Mouse (Mus musculus) neural tube, embryonic 15.5 days (tissue): ENCODE results near the gene Cbx5. TPM values are rescaled to one million over a fixed set of nuclear protein-coding genes. Genes with fewer than 3 reads are reported as not detected.
"Not testable (repeated sequence)": the region's sequence is repeated elsewhere in the genome, so short reads cannot be mapped to it uniquely, and the experiment has no call there.

ENCODE experiments used
- ATAC-seq: fragments of 200-750 bp; cut with Nextera tagmentation; 2 replicates; pipeline ENCODE4 v1.8.0; 2017; ENCODE audit warnings: mild to moderate bottlenecking, moderate TSS enrichment, moderate library complexity; ENCODE audit not compliant: low FRiP score
- H3K27ac ChIP-seq: fragments of 300-500 bp; sonication (generic); replicated peaks from 2 replicates; pipeline ENCODE4 v1.5.1; 2015; ENCODE audit warnings: mild to moderate bottlenecking, inconsistent platforms
- H3K27me3 ChIP-seq: fragments of 300-500 bp; sonication (generic); replicated peaks from 2 replicates; pipeline ENCODE4 v1.6.1; 2015; ENCODE audit warnings: inconsistent platforms
- H3K36me3 ChIP-seq: fragments of 300-500 bp; sonication (generic); 2 replicates; pipeline ENCODE4 v1.6.1; 2015; ENCODE audit warnings: inconsistent platforms
- H3K4me1 ChIP-seq: fragments of 300-500 bp; sonication (generic); 2 replicates; pipeline ENCODE4 v1.6.1; 2015; ENCODE audit warnings: inconsistent platforms
- H3K4me2 ChIP-seq: fragments of 300-500 bp; sonication (generic); 2 replicates; pipeline ENCODE4 v1.6.1; 2015; ENCODE audit warnings: inconsistent platforms, mild to moderate bottlenecking, moderate library complexity
- H3K4me3 ChIP-seq: fragments of 300-500 bp; sonication (generic); replicated peaks from 2 replicates; pipeline ENCODE4 v1.5.1; 2015; ENCODE audit warnings: mild to moderate bottlenecking, inconsistent platforms
- H3K9ac ChIP-seq: fragments of 300-500 bp; sonication (generic); replicated peaks from 2 replicates; pipeline ENCODE4 v1.6.1; 2015; ENCODE audit warnings: mild to moderate bottlenecking, inconsistent platforms
- H3K9me3 ChIP-seq: fragments of 300-500 bp; sonication (generic); replicated peaks from 2 replicates; pipeline ENCODE4 v1.6.1; 2016; ENCODE audit warnings: inconsistent platforms
- WGBS: fragments of 180-500 bp; shearing (Covaris S2); methylation state at CpG from one replicate; pipeline ENCODE4 v1.1.7; 2015; ENCODE audit warnings: mixed read lengths; 5-methylcytosine and 5-hydroxymethylcytosine counted together
- polyA plus RNA-seq: library from polyadenylated mRNA; unstranded; fragments of >200 nt; fragmentation: Nextera tagmentation; extraction: Ambion mirVana; gene quantifications from 2 replicates; pipeline ENCODE4 v1.2.1, GENCODE M21; 2015

Cbx5 gene
- polyA plus RNA-seq, 1 experiment from 2014 or later = 107 TPM

DNA sequence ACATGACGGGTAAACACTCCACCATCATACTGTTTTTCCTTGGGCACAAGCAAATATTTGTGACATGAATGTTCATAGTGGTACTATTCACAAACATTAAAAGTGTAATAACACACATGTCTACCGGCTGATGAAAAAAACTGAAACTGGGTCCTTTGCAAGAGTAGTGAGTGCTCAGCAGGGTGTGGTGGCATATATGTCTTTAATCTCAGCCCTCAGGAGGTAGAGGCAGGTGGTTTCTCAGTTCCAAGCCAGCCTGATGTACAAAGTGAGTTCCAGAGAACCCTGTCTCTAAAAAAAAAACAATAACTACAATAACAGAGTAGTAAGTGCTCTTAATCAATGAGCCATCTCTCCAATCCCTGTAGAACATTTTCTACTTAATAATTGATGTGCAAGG lies 25.2 kb upstream of the Cbx5 start:
- no peaks in the 10 kb centered on the region for H3K9me3 ChIP-seq
- H3K4me1 ChIP-seq = no peaks in the 10 kb centered on the region
- 91% methylated on average over 2 of the region's 2 CpGs for WGBS
- H3K36me3 ChIP-seq = no peaks in the 10 kb centered on the region
- no peaks in the 10 kb centered on the region for H3K27me3 ChIP-seq
- H3K27ac ChIP-seq = no peak overlapping the region
- no peak for ATAC-seq
- H3K4me3 ChIP-seq = no peak overlapping the region
- no peak overlapping the region for H3K9ac ChIP-seq
- no peak overlapping the region for H3K4me2 ChIP-seq

DNA sequence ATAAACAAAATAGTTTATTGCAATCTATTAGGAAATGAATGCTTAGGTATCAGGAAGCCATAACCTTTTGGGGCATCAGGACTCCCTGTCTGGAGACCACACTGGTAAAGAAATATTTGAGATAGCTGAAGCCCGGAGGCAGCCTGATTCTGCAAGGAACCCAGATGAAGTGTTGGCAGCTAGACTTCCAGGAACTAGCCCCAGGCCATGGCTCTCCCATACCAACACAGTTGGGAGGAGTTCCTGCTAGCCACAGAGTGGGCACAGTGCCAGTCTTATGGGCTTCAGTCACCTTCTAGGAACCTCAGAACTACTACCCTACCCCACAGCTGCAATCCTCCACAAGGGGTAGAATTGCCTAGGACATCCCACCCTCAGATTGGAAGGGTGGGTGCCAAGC lies 20.4 kb upstream of the Cbx5 start:
- Histone ChIP-seq H3K4me2 (no peak overlapping the region), H3K4me3 (no peak overlapping the region), H3K9me3 (no peaks in the 10 kb centered on the region), H3K27me3 (no peaks in the 10 kb centered on the region; the same call in 1 of the 2 replicates), H3K27ac (no peak overlapping the region), H3K9ac (no peak overlapping the region), H3K4me1 (peaks cover 6% of the 10 kb centered on the region), H3K36me3 (no peaks in the 10 kb centered on the region)
- ATAC-seq = no peak
- 67% methylated on average over 1 of the region's 1 CpGs for WGBS

DNA sequence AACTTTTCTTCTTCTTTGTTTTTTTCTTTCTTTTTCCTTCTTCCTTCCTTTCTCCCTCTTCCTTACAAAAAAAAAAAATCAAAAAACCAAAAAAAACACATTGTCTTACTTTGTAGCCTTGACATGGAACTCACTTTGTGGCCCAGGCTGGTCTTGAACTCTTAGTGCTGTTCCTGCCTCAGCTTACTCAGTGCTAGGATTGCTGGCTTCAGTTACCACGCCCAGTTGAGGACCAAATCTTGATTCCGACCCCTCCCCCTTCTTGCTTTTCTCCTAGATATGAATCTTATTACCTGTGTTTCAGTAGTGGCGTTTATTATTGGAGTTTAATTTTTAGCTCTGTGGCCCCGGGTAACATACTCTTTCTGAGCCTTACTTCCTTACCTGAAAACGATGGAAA lies 19.5 kb upstream of the Cbx5 start:
- H3K4me2 ChIP-seq = no peak overlapping the region
- no peak overlapping the region for H3K9ac ChIP-seq
- H3K4me3 ChIP-seq = no peak overlapping the region
- peaks cover 11% of the 10 kb centered on the region for H3K4me1 ChIP-seq
- H3K36me3 ChIP-seq = no peaks in the 10 kb centered on the region
- H3K9me3 ChIP-seq = no peaks in the 10 kb centered on the region
- 91% methylated on average over 5 of the region's 5 CpGs for WGBS
- H3K27me3 ChIP-seq = no peaks in the 10 kb centered on the region; the same call in 1 of the 2 replicates
- H3K27ac ChIP-seq = no peak overlapping the region
- no peak for ATAC-seq

- 0 out of 2 replicates have a peak within 1 kb of the TSS, but pooled peaks have one; percentile 0 for H3K4me3 ChIP-seq
- ATAC-seq = no peak
- H3K9ac ChIP-seq = no peak within 1 kb of the TSS
- H3K27me3 ChIP-seq = no peaks in the 10 kb centered on the region; the same call in 1 of the 2 replicates
- H3K4me1 ChIP-seq = peaks cover 11% of the 10 kb centered on the region
- peak within 1 kb of the TSS; percentile 19 for H3K4me2 ChIP-seq
- H3K27ac ChIP-seq = no peak within 1 kb of the TSS
- H3K36me3 ChIP-seq = no peaks in the 10 kb centered on the region
- H3K9me3 ChIP-seq = no peaks in the 10 kb centered on the region
- WGBS = 13% methylated on average over 15 of the region's 15 CpGs
Measured at GRCm38 (mm10) chr15:103257790-103258728, 18.4 kb upstream of the Cbx5 start, which contains the start of gene Nfe2. TSS of gene Nfe2 (minus strand) at chr15:103258403.

GRCm38 (mm10) chr15:103256210-103256986 lies 16.8 kb upstream of the Cbx5 start:
- Histone ChIP-seq H3K36me3 (no peaks in the 10 kb centered on the region), H3K4me2 (no peak overlapping the region), H3K27ac (no peak overlapping the region), H3K4me3 (no peak overlapping the region), H3K9ac (no peak overlapping the region), H3K9me3 (no peaks in the 10 kb centered on the region), H3K27me3 (no peaks in the 10 kb centered on the region; the same call in 1 of the 2 replicates), H3K4me1 (peaks cover 11% of the 10 kb centered on the region)
- ATAC-seq = no peak
- WGBS = 92% methylated on average over 6 of the region's 6 CpGs

- no peaks in the 10 kb centered on the region; the same call in 1 of the 2 replicates for H3K27me3 ChIP-seq
- peak overlapping the region; percentile 87 for H3K4me2 ChIP-seq
- H3K36me3 ChIP-seq = no peaks in the 10 kb centered on the region
- ATAC-seq = no peak
- peaks cover 11% of the 10 kb centered on the region for H3K4me1 ChIP-seq
- peak overlapping the region; percentile 37 for H3K4me3 ChIP-seq
- H3K9me3 ChIP-seq = no peaks in the 10 kb centered on the region
- peak overlapping the region; percentile 42; the same call in 1 of the 2 replicates for H3K9ac ChIP-seq
- no peak overlapping the region for H3K27ac ChIP-seq
- WGBS = 1% methylated on average over 25 of the region's 25 CpGs
Measured at GRCm38 (mm10) chr15:103255169-103255568, 15.6 kb upstream of the Cbx5 start.

DNA sequence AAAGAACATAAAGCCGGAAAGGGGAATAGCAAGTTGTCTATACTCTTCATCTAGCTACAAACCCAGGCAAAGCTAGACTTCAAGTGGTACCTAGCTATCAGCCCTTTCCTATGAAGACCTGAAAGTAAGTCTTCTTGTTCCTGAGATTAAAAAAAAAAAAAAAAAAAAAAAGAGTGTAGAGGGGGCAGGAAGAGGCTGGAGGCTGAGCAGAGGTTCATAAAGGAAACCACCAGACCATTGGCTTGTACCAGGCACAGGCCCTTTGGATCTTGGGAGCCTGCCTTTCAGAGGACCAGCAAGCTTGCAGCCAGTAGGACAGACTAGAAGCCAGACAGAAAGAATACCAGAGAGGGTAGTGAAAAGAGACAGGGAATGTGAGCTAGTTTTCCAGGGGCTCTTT lies 13.7 kb upstream of the Cbx5 start:
- H3K4me1 ChIP-seq = peaks cover 11% of the 10 kb centered on the region
- WGBS = 100% methylated on average over 1 of the region's 1 CpGs
- no peak for ATAC-seq

DNA sequence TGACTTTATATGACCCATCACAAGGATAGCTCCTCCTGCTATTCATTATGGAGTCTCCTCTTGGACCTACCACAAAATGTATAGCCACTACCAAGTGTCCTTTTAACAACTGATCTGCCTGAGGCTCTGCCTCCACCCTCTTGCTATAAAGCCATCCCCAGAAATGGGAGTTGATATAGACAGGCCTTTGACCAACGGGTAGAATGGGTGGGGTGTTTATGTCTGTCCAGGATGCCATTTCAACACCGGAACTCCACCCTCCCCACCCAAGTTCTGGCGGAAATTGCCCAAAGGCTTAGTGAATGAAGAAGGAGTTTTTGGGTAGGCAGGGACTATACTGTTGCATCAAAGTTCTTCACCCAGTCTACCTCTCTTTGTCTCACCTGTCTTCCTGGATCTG lies 13.0 kb upstream of the Cbx5 start:
- Histone ChIP-seq H3K4me2 (no peak overlapping the region), H3K9ac (no peak overlapping the region), H3K4me3 (no peak overlapping the region), H3K4me1 (peaks cover 11% of the 10 kb centered on the region), H3K36me3 (peaks cover 14% of the 10 kb centered on the region), H3K27ac (no peak overlapping the region), H3K27me3 (no peaks in the 10 kb centered on the region; the same call in 1 of the 2 replicates), H3K9me3 (no peaks in the 10 kb centered on the region)
- ATAC-seq = no peak
- 90% methylated on average over 3 of the region's 3 CpGs for WGBS

More for the DNA sequence above, 13.7 kb upstream of the Cbx5 start:
- Histone ChIP-seq H3K4me3 (no peak overlapping the region), H3K9ac (no peak overlapping the region), H3K27me3 (no peaks in the 10 kb centered on the region; the same call in 1 of the 2 replicates), H3K4me2 (no peak overlapping the region), H3K27ac (no peak overlapping the region), H3K36me3 (peaks cover 7% of the 10 kb centered on the region), H3K9me3 (no peaks in the 10 kb centered on the region)

DNA sequence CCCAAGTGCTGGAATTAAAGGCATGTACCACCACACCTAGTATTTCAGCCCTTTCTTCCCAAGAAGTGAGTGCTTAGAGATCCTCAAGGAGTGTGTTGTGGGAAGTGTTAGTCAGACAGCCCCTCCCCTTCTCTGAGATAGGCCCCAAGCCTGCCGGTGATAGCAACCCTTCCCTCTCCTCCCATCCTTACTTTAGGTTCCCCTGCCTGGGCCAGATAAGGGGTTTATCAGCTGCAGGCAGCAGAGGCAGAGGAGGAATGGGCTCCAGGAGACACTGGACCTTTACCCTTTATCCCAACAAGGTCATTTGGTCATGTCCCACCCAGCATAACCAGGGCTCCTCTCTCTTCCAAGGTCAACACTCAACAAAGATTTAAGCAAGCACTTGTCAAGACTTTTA lies 12.0 kb upstream of the Cbx5 start:
- WGBS = 67% methylated on average over 1 of the region's 1 CpGs
- Histone ChIP-seq H3K27ac (no peak overlapping the region), H3K36me3 (peaks cover 25% of the 10 kb centered on the region), H3K9ac (no peak overlapping the region), H3K27me3 (no peaks in the 10 kb centered on the region; the same call in 1 of the 2 replicates), H3K4me1 (peaks cover 11% of the 10 kb centered on the region), H3K4me3 (no peak overlapping the region), H3K4me2 (no peak overlapping the region), H3K9me3 (no peaks in the 10 kb centered on the region)
- no peak for ATAC-seq

- H3K9me3 ChIP-seq = no peaks in the 10 kb centered on the region
- peaks cover 12% of the 10 kb centered on the region for H3K4me1 ChIP-seq
- no peak overlapping the region for H3K27ac ChIP-seq
- H3K27me3 ChIP-seq = no peaks in the 10 kb centered on the region; the same call in 1 of the 2 replicates
- ATAC-seq = no peak; the same call in 1 of the 2 replicates
- no peak overlapping the region for H3K4me2 ChIP-seq
- peaks cover 36% of the 10 kb centered on the region for H3K36me3 ChIP-seq
- H3K9ac ChIP-seq = no peak overlapping the region
- no peak overlapping the region for H3K4me3 ChIP-seq
- 20% methylated on average over 2 of the region's 2 CpGs for WGBS
Measured at GRCm38 (mm10) chr15:103250195-103250740, 10.7 kb upstream of the Cbx5 start.

GRCm38 (mm10) chr15:103249511-103249910 lies 9.9 kb upstream of the Cbx5 start:
- peaks cover 40% of the 10 kb centered on the region for H3K36me3 ChIP-seq
- H3K4me2 ChIP-seq, H3K9ac ChIP-seq, ATAC-seq, H3K9me3 ChIP-seq, H3K4me3 ChIP-seq, H3K27ac ChIP-seq, H3K4me1 ChIP-seq, H3K27me3 ChIP-seq: not testable (repeated sequence)
- WGBS = 86% methylated on average over 6 of the region's 6 CpGs
